Mouse (Mus musculus) kidney, adult 2 months (tissue): ENCODE measurements at regions not wholly inside any gene's neighbourhood (a gene's known extent, or its start where the extent isn't known, plus 50 kb on each side); places are given as distances from the start of the nearest gene placed in this dataset.

Experiments
- DNase-seq: peaks from one replicate; pipeline ENCODE4 v3.0.0; 2021
- H3K27ac ChIP-seq: fragments of 200-500 bp; 2 replicates; pipeline ENCODE4 v1.5.1; 2012; ENCODE audit warnings: low read depth, low read length, control low read depth, inconsistent platforms; ENCODE audit not compliant: insufficient read depth
- H3K27me3 ChIP-seq: fragments of 200-500 bp; replicated peaks from 2 replicates; pipeline ENCODE4 v1.6.1; 2012; ENCODE audit warnings: mild to moderate bottlenecking, moderate library complexity, low read length, inconsistent platforms; ENCODE audit not compliant: control insufficient read depth, insufficient read depth
- H3K36me3 ChIP-seq: fragments of 200-500 bp; 2 replicates; pipeline ENCODE4 v1.6.1; 2012; ENCODE audit warnings: mild to moderate bottlenecking, moderate library complexity, low read length, inconsistent platforms; ENCODE audit not compliant: control insufficient read depth, insufficient read depth
- H3K4me1 ChIP-seq: fragments of 200-500 bp; 2 replicates; pipeline ENCODE4 v1.6.1; 2011; ENCODE audit warnings: low read length; ENCODE audit not compliant: control insufficient read depth, insufficient read depth
- H3K4me3 ChIP-seq: fragments of 200-500 bp; 2 replicates; pipeline ENCODE4 v1.5.1; 2011; ENCODE audit warnings: mild to moderate bottlenecking, low read depth, low read length, control low read depth; ENCODE audit not compliant: insufficient read depth
- CTCF ChIP-seq: fragments of 200-500 bp; conservative IDR thresholded peaks from 2 replicates; pipeline ENCODE4 v1.5.1; 2011; ENCODE audit warnings: low read depth, mild to moderate bottlenecking, control low read depth, low read length, moderate library complexity, mixed read lengths; ENCODE audit not compliant: insufficient read depth, insufficient read length
- POLR2A ChIP-seq: fragments of 200-500 bp; IDR thresholded peaks from one replicate; pipeline ENCODE4 v1.6.1; 2011; ENCODE audit warnings: low read depth, low read length, control low read depth
- WGBS: fragments of 180-500 bp; shearing (Covaris S2); methylation state at CpG from one replicate; pipeline ENCODE4 v1.1.7; 2018; 5-methylcytosine and 5-hydroxymethylcytosine counted together

GRCm38 (mm10) chr2:137827814-137828374 lies 428.5 kb upstream of the Btbd3 start:
- no peaks in the 10 kb centered on the region for H3K4me1 ChIP-seq
- H3K27ac ChIP-seq: no peak overlapping the region
- no peak for DNase-seq
- TF ChIP-seq POLR2A (no peak), CTCF (no peak)
- no peaks in the 10 kb centered on the region for H3K36me3 ChIP-seq
- no peaks in the 10 kb centered on the region for H3K27me3 ChIP-seq
- no peak overlapping the region for H3K4me3 ChIP-seq
- WGBS: 77% methylated on average over 8 of the region's 8 CpGs

- Histone ChIP-seq H3K36me3 (no peaks in the 10 kb centered on the region), H3K27me3 (no peaks in the 10 kb centered on the region), H3K27ac (no peak overlapping the region), H3K4me3 (no peak overlapping the region), H3K4me1 (no peaks in the 10 kb centered on the region)
- WGBS: 82% methylated on average over 5 of the region's 5 CpGs
- no peak for DNase-seq
- TF ChIP-seq POLR2A (no peak), CTCF (no peak)
These were observed 434.9 kb upstream of the Btbd3 start for GRCm38 (mm10) chr2:137821344-137821916.

- WGBS: 91% methylated on average over 1 of the region's 1 CpGs
- Histone ChIP-seq H3K27me3 (no peaks in the 10 kb centered on the region), H3K36me3 (no peaks in the 10 kb centered on the region), H3K4me1 (no peaks in the 10 kb centered on the region), H3K4me3 (no peak overlapping the region), H3K27ac (no peak overlapping the region)
- DNase-seq: no peak
- TF ChIP-seq CTCF: no peak
- no peak for TF ChIP-seq POLR2A
These were observed 441.4 kb upstream of the Btbd3 start for GRCm38 (mm10) chr2:137814945-137815344.

- Histone ChIP-seq H3K27me3 (no peaks in the 10 kb centered on the region), H3K36me3 (no peaks in the 10 kb centered on the region), H3K4me1 (no peaks in the 10 kb centered on the region), H3K27ac (no peak overlapping the region), H3K4me3 (no peak overlapping the region)
- TF ChIP-seq POLR2A (no peak), CTCF (no peak)
- DNase-seq: no peak
- WGBS: 86% methylated on average over 13 of the region's 13 CpGs
These were observed 447.7 kb upstream of the Btbd3 start for GRCm38 (mm10) chr2:137808401-137809230.

- TF ChIP-seq POLR2A: no peak
- no peak for TF ChIP-seq CTCF
- no peaks in the 10 kb centered on the region for H3K4me1 ChIP-seq
- H3K4me3 ChIP-seq: no peak overlapping the region
- DNase-seq: peak; percentile 4
- H3K36me3 ChIP-seq: no peaks in the 10 kb centered on the region
- 80% methylated on average over 5 of the region's 5 CpGs for WGBS
- H3K27me3 ChIP-seq: no peaks in the 10 kb centered on the region
- H3K27ac ChIP-seq: no peak overlapping the region
These were observed 448.6 kb upstream of the Btbd3 start for GRCm38 (mm10) chr2:137807594-137808295.

- Histone ChIP-seq H3K4me3 (no peak overlapping the region), H3K4me1 (no peaks in the 10 kb centered on the region), H3K27me3 (no peaks in the 10 kb centered on the region), H3K27ac (no peak overlapping the region), H3K36me3 (no peaks in the 10 kb centered on the region)
- no peak for DNase-seq
- TF ChIP-seq POLR2A (no peak), CTCF (no peak)
- 36% methylated on average over 2 of the region's 2 CpGs for WGBS
These were observed 461.5 kb upstream of the Btbd3 start for GRCm38 (mm10) chr2:137794841-137795240.
